Mouse (Mus musculus) heart, adult 2 months (tissue): ENCODE measurements around the gene Zar1l.

Experiments used
- CTCF ChIP-seq: fragments of 200-600 bp; IDR thresholded peaks from 2 replicates; pipeline ENCODE4 v1.8.1; 2022; ENCODE audit warnings: antibody characterized with exemption, mild to moderate bottlenecking, moderate library complexity
- EP300 ChIP-seq: fragments of 200-500 bp; IDR thresholded peaks from 2 replicates; pipeline ENCODE4 v1.6.1; 2011; ENCODE audit warnings: low read depth, low read length, control low read depth; ENCODE audit not compliant: insufficient read depth
- POLR2A ChIP-seq: fragments of 200-500 bp; IDR thresholded peaks from 2 replicates; pipeline ENCODE4 v1.6.1; 2011; ENCODE audit warnings: mild to moderate bottlenecking, low read depth, low read length, control low read depth; ENCODE audit not compliant: insufficient read depth

DNA sequence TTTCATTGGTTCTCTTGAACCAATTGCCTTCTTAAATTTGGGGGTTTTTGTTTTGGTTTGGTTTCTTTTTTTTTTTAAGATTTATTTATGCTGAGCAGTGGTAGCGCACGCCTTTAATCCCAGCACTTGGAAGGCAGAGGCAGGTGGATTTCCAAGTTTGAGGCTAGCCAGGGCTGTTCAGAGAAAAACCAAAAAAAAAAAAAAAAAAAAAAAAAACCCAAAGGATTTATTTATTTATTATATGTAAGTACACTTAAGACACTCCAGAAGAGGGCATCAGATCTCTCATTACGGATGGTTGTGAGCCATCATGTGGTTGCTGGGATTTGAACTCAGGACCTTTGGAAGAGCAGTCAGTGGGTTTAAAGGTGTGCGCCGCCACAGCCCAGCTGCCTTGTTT, 42.9 kb upstream of the Zar1l start:
- TF ChIP-seq EP300 (no peak), CTCF (no peak), POLR2A (no peak)
